ENCODE assay signal across 8 mouse cellular contexts in genomic region chr6:97488821-97489220, GRCm38 (mm10).
DNase-seq lines count a peak whose midpoint lies in the region.

No protein-coding gene starts in this region.

- peak; percentile 28 to 33 for DNase-seq in cerebellum, postnatal 10 days
- DNase-seq in cerebellum, postnatal 36 days = no peak
- DNase-seq in right cerebral cortex, postnatal 10 days (ENCODE audit: low spot score in 2 of 2) = peak; percentile 41 to 50
- DNase-seq in right cerebral cortex, adult 18-20 months = no peak
- peak; percentile 33 for DNase-seq in kidney, postnatal 10 days
- peak; percentile 43 for DNase-seq in testis, postnatal 14 days (ENCODE audit: low spot score)
- DNase-seq in adrenal gland, adult 18-20 months (ENCODE audit: low spot score in 2 of 2) = no peak
- no peak for DNase-seq in ovary, adult 18-20 months (ENCODE audit: low spot score)

Comparison
In these comparisons a context has a peak if more than half of its experiments do, and no peak if none do; other contexts are left out.
1. DNase-seq: peak in cerebellum, postnatal 10 days (2 of 2), right cerebral cortex, postnatal 10 days (2 of 2), kidney, postnatal 10 days (single experiment) and testis, postnatal 14 days (single experiment); none in cerebellum, postnatal 36 days (0 of 2), right cerebral cortex, adult 18-20 months (single experiment), adrenal gland, adult 18-20 months (0 of 2) and ovary, adult 18-20 months (single experiment).